Mouse (Mus musculus) embryo, embryonic 10.5 days (tissue): ENCODE results near the gene Nupl1.

Experiments
- DNase-seq: peaks from one replicate; pipeline ENCODE4 v3.0.0-alpha.2; 2015; ENCODE audit warnings: low spot score

Nupl1 gene

DNA sequence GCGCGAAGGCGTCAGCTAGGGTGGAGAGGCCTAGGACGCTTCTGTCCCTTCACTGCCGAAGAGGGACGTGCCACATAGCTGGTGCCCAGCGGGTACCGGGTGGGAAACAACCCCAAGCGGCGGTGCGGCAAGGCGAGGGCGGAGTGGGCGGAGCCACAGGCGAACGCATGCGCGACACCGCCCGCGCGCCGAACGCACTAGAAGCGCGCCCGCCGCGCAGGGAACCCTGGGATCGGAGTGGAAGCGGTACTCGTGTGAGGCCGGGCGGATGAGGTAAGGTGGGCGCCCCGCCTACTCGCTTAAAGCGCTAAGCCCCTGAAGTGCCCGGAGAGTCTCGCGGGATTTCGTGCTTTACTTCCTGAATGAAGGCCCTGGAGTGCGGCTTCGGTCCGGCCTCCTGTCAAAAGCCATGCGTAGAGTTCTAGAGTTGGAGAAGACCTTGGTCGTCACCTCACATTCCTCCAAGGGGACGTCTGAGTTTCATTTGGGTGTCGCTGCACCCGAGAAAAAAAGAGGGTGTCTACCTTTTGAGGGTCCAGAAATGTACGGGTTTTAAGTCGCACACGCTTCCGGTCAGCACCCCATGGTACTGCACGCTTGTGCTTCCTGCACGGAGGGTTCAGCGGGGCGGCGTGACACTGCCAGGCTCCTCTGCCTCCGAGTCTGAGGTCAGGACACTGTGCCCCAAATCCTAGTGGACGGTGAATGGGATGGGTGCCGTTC, at the start of gene Nupl1, which contains the start of gene Gm49336:
TSS of gene Nupl1 (minus strand) at position 151 of the 723 bp plus-strand sequence.
TSS of gene Gm49336 (minus strand) at position 227 of the 723 bp plus-strand sequence.
- peak; percentile 100 for DNase-seq

DNA sequence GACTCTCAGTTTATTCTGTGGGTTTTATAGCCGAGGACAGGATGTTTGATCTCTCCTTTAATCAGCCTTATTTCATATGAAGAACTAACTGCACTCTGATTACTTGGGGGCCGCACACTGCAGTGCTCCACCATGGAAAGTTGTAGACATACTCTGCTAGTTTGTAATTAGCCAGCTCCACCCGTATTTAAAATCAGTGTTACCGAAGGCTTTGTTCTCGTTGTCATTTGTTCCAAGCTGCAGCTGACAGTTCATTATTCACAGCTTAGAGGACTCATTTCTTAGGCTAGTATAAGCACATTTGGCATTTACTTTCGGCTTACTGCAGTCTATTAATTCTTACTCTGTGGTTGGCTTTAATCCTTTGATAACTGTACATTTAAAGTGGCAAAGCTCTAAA, 49.8 kb upstream of the Nupl1 start:
- DNase-seq = no peak

- peak; percentile 12 for DNase-seq
These were observed 49.2 kb upstream of the Nupl1 start for GRCm38 (mm10) chr14:60300224-60300991.

- no peak for DNase-seq
These were observed 44.3 kb upstream of the Nupl1 start for GRCm38 (mm10) chr14:60295531-60295930.

- DNase-seq = no peak
These were observed 39.1 kb upstream of the Nupl1 start for GRCm38 (mm10) chr14:60290363-60290762.

DNA sequence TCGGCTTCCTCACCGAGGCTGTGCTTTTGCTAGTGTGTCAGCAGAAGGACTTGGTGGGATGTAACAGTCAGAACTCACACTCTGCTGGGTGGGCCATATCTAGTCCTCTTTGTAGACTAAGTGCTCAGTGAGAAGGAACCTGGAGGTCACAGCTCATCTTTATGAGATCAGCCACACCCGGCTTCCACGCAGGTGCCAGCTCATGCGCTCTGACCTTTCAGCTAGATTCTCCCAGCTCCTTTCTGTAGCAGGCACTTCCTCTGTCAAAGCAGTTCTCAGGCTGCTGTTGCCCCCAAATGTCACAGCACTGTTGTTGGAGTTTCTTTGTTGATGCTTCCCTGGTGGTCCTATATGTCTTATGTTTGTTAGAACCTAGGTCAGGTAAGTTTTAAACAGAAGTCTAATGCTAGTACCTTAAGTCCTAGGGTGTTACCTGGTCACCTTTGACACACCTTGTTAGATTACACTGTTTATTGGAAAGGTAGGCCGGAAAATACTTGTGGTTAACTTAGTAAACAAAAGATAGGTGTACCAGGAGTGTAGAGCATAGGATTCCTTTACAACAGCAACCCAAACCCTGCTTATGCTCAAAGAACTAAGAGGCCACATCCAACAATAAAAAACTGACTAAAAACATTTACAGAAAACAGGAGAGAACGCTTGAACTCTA, 35.1 kb upstream of the Nupl1 start:
- no peak for DNase-seq

DNA sequence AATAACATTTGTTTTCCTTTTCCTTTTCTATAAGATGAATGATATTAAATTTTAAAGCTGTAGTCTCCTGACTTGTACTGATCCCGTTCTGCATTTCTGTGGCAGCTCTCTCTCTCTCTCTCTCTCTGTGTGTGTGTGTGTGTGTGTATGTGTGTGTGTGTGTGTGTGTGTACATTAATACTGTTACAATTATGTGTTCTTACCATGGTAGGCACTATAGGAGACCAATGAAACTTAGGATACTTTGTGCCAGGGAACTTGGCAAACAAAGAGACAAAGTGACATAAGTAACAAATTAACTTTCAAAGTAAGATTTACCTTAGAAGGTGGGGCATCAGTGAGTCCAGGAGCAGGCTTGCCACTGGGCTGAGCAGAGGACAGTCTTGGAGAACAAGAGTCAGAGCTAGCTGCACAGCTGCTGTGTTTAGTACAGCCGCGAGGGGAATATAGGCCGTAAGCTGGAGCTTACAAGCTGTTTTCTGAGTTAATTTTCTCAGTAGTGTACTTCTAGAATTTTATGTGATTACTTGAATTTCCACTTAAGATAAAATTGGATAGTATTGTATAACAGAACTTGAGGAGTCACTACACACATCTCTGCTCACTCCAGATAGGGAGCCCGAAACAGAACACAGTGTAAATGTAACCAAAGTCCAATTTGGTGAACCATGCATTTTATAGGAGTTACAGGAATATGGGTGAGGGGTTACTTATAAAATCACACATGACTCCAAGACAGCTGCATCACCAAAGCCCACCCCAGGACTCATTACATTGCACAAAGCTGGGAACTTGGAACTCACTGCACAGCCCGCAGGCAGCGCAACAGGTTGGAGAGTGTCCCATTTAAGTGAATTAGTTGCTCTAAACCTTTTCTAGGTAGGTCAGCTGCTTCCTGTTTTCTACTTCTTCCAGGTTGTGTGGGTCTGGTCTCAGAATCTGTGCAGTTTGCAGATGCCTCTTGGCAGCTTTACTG, 24.4 kb upstream of the Nupl1 start:
- no peak for DNase-seq

DNA sequence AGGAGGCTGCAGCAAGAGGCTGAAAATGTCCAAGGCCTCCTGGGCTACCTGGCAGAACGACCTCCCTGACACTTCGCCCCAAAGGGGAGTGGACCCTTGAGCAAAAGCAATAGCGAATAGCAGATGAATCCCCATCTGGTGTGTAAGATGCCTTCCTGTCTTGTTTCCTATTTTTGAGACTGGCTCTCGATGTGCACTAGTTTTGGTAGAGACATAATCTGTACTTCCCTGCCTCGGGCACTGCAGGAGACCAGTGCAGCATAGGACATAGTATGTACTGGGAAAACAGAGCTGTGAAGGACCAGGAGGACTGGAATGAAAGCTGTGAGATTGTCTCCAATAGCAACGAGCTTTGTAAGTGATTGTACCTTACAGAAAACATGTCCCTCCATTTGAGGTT, 22.1 kb upstream of the Nupl1 start:
- no peak for DNase-seq

DNA sequence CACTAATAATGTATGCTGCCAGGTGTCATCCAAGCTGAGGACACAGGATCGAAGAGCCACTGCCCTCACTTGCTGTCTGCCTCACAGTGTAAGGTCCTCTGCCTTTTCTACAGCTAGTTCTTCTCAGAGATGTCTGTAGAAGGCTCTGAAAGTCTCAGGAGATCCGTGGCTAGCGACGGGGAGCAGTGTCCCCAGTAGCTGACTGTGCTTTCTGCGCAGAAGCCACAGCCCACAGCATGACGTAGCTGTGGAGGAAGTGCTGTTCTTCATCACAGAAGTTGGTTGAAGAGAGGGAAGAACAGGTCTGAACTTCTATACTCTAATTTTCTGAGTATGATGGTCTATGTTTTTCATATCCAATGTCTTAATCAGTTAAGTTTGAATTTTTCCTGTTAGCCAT, 18.1 kb upstream of the Nupl1 start:
- DNase-seq = no peak

DNA sequence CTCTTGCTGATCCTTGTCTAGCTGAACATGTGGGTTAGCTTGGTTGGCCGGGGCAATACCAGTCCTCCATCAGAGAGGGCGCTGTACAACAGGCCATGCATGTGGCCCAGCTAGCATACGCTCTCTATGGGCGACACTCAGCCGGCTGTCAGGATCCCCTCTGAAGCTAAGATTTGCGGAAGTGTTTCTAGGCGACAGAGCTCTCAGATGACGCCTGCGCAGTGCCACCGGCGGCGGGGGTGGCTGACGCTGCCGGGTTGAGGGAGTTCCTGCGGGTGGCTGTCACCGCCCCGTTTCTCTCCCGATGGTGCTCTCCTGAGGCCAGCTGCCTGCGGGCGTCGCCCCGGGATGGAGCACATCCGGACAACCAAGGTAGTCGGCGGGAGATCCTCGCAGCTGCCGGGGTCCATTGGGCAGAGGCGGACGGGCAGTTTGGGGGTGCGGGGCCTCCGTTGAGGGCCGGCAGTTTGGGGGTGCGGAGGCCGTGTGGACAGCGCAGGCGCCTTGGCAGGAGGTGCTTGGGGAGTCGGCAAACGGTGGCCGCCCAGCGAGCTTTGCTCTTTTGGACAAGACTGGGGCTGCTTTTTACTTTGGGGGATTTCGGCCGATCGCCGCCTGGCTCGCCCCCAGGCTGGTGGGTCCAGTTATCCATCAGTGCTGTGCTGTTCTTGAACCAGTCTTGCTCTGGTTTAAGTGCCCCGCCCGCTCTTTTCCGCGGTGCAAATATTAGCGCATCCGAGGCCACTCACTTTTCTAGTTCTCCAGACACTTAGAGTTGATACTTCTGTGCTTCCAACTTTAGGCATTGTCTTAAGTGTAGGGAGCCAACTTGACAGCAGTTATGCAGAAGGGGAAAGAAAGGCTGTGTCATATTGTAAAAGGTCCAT, 14.0 kb upstream of the Nupl1 start, which contains the start of gene Mtmr6:
TSS of gene Mtmr6 (plus strand) at position 239 of the 887 bp plus-strand sequence.
- peak; percentile 99 for DNase-seq

GRCm38 (mm10) chr14:60262316-60262715, 11.1 kb upstream of the Nupl1 start:
- DNase-seq = peak; percentile 5

- no peak for DNase-seq
These were observed 6.6 kb upstream of the Nupl1 start for GRCm38 (mm10) chr14:60257851-60258250.

DNA sequence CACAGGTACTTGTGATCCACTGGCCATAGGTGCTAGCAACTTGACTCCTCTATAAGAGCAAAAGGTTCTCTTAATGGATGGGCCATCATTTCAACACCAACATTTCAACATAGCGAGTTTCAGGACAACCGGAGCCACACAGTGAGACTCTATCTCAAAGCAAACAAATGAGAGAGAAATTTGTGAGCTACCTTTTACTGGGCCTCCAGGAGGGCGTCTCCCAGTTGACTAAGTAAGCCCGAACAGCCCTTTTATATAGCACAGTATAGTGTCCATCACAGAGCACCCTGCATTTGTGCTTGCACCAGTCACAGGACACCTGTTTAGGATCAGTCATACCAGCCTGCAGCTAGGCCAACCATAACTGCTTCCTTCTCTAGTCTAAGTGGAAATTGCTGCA, 5.9 kb upstream of the Nupl1 start:
- DNase-seq = no peak

DNA sequence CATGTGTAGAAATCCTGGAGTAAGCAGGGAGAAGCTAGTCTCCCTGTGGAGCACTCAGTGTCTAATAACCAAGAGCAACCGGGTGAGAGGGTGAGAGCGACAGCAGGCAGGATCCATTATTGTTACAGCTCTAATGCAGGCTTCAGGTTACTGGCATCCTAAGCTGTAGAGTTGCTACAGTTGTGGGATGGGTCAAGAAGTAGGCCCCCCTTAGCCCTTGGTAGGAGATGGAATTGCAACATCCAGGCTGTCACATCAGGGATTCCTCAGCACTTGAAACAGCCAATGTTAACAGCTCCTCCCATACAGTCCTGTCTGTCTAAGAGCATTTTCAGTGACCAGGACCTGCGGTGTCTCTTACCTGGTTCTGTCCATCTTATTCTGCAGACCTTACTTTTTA, 5.1 kb upstream of the Nupl1 start:
- DNase-seq = peak; percentile 38

DNA sequence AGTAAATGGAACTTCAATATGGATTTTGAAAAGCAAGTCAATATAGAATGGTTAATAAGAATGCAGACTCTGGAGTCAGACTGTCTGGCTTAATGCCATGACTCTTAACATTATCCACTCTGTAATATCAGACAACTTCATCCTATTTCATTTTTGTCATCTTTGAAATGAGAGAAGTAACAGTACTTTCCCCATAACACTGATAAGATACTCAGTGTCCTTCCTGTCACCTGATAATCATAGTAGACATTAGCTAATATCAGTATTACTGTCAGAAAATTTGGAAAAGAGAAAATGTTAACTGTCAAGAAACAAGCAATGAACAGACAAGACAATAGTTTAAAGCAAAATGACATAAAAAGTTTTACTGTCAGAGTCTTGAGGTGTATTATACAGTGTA, 3.5 kb upstream of the Nupl1 start:
- DNase-seq = no peak

DNA sequence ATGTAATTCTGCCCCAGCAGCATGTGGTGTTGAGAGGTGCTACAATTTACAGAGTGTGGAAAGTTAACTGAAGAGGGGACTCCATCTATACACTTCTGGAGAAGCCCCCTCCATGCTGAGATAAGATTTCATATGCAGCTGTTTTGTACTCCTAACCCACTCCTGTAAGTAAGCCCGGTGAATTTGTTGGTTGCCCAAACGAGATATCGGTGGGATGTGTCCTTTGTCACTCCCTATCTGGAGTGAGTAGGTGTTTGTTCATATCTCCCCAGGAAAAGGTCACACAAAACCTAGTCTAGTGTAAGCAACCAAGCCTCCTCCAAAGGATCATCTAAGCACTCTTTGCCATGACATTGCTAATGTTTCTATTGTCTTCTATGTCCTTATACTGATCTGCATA, 2.2 kb upstream of the Nupl1 start:
- no peak for DNase-seq

DNA sequence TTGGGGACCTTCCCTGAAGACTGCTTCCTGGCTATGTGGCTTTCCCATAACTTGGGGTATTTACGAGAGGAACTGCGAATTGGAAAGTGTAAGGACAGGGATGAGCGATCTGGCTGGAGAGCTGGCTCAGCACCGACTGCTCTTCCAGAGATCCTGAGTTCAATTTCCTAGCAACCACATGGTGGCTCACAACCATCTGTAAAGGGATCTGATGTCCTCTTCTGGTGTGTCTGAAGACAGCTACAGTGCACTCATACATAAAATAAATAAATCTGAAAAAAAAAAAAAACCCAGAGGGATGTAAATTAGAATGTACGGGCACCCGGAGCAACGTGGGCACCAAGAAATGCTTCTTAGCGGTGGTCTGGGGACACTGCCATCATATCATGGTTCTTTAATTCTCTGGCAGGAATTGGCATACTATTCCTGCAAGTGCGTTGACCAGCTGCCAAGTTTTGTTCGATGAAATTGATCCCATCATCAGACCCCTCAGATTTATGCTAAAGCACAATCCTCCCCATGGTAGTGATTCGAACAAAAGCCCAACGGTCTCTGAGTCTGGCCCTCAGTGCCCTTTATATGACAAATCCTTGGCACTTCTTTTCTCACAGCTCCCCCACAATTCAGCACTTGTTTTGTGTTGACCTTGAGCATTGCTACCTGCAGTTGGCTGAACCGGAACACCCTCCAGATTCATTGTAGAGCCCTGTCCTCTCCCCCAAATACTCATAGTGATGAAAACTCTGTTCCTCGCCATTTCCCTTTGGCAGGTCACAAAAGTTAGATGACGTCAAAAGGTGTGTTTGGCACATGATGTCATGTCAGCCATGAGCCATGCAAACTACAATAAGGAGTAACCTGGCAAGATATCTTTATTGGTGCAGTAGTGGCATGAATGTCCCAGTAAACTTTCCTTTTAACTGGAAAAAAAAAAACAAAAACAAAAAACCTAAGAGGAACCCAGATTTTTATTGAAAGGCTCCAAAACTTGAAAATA, 1.1 kb upstream of the Nupl1 start:
- DNase-seq = peak; percentile 2

DNA sequence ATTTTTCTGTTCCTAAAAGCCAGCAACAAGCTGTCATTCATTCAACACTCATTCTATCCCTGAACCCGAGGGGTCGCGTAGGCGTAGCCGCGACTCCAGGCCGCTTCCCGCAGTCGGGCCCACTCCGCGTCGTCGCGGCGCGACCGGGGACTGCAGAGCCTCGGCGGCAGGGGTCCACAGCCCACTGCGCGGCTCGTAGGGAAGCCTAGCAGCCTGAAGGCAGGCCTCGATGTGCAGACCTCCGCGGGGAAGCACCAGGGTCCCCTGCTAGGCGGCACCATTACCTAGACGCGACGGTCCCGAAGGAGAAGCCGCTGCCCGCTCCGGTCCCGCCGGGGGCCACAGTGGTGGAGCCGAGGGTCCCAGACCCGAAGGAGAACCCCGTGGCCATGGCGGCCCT, 352 bp downstream of the Nupl1 start:
- peak; percentile 63 for DNase-seq

GRCm38 (mm10) chr14:60250366-60250765, 865 bp downstream of the Nupl1 start:
- DNase-seq = peak; percentile 24
